Mouse (Mus musculus) cerebellum, adult 2 months (tissue): ENCODE results near the gene Mtg2.

Experiments used
- CTCF ChIP-seq: fragments of 200-500 bp; IDR thresholded peaks from 2 replicates; pipeline ENCODE4 v1.5.1; 2011; ENCODE audit warnings: low read depth, mild to moderate bottlenecking, control low read depth, low read length, moderate library complexity, borderline replicate concordance; ENCODE audit not compliant: insufficient read depth
- POLR2A ChIP-seq: fragments of 200-500 bp; IDR thresholded peaks from 2 replicates; pipeline ENCODE4 v1.6.1; 2011; ENCODE audit warnings: low read length, control low read depth, borderline replicate concordance; ENCODE audit not compliant: insufficient read depth

DNA sequence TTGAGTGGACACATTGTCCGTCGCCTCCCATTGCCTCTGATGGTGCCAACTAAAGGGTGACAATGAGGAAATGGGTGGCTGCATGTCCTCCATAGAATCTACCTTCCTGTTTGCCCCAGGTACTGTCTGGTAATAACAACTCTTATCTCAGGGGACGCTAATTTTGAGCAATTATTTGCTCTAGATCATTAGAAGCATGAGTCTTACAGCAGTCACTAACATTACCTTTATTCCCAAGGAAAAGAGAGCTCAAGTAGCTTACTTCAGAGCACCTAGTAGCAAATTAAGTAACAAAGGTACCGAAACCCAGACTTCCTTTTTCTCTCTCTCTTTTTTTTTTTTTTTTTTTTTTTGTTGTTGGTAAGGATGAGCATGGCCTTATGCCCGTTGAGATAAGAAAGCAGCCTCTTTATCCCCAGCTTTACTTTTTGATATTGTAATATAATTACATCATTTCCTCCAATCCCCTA is 49.9 kb downstream of the Mtg2 start:
- no peak for TF ChIP-seq CTCF
- no peak for TF ChIP-seq POLR2A
